Mouse (Mus musculus) heart, postnatal 0 days (tissue): ENCODE data around the gene Arhgef15. TPM values are rescaled to one million over a fixed set of nuclear protein-coding genes. Genes with fewer than 3 reads are reported as not detected.

Experiments
- ATAC-seq: fragments of 200-750 bp; cut with Nextera tagmentation; 2 replicates; pipeline ENCODE4 v1.8.0; 2017; ENCODE audit warnings: low read depth, moderate number of reproducible peaks, moderate library complexity; ENCODE audit not compliant: insufficient read depth
- DNase-seq: peaks from one replicate; pipeline ENCODE4 v3.0.0-alpha.2; 2016; ENCODE audit warnings: low spot score
- H3K27ac ChIP-seq: fragments of 300-500 bp; sonication (generic); 2 replicates; pipeline ENCODE4 v1.5.1; 2014; ENCODE audit warnings: low read depth, mild to moderate bottlenecking
- H3K27me3 ChIP-seq: fragments of 300-500 bp; sonication (generic); 2 replicates; pipeline ENCODE4 v1.6.1; 2014; ENCODE audit warnings: low read length, mixed read lengths; ENCODE audit not compliant: control insufficient read depth, insufficient read depth
- H3K36me3 ChIP-seq: fragments of 300-500 bp; sonication (generic); replicated peaks from 2 replicates; pipeline ENCODE4 v1.6.1; 2014; ENCODE audit warnings: low read length, mixed read lengths; ENCODE audit not compliant: control insufficient read depth, insufficient read depth
- H3K4me1 ChIP-seq: fragments of 300-500 bp; sonication (generic); 2 replicates; pipeline ENCODE4 v1.6.1; 2014; ENCODE audit warnings: antibody characterized with exemption; ENCODE audit not compliant: control insufficient read depth, insufficient read depth
- H3K4me2 ChIP-seq: fragments of 300-500 bp; sonication (generic); 2 replicates; pipeline ENCODE4 v1.6.1; 2014; ENCODE audit warnings: low read depth, mild to moderate bottlenecking, low read length, moderate library complexity
- H3K4me3 ChIP-seq: fragments of 300-500 bp; sonication (generic); 2 replicates; pipeline ENCODE4 v1.5.1; 2014; ENCODE audit warnings: low read depth, low read length
- H3K9ac ChIP-seq: fragments of 300-500 bp; sonication (generic); replicated peaks from 2 replicates; pipeline ENCODE4 v1.6.1; 2014; ENCODE audit warnings: low read depth, low read length, mixed read lengths
- H3K9me3 ChIP-seq: fragments of 300-500 bp; sonication (generic); replicated peaks from 2 replicates; pipeline ENCODE4 v1.6.1; 2016; ENCODE audit warnings: low read length; ENCODE audit not compliant: control insufficient read depth
- CTCF ChIP-seq: IDR thresholded peaks from 2 replicates; pipeline ENCODE4 v1.5.1; 2016; ENCODE audit warnings: antibody characterized with exemption, control low read depth, low read depth
- EP300 ChIP-seq: IDR thresholded peaks from 2 replicates; pipeline ENCODE4 v1.6.1; 2016; ENCODE audit warnings: antibody characterized with exemption, low read depth
- WGBS: fragments of 180-500 bp; shearing (Covaris S2); extraction: QIAGEN DNeasy Blood & Tissue Kit; methylation state at CpG from one replicate; pipeline ENCODE4 v1.1.7; 2014; 5-methylcytosine and 5-hydroxymethylcytosine counted together
- polyA plus RNA-seq: library from polyadenylated mRNA; unstranded; fragments of >200 nt; fragmentation: Nextera tagmentation; extraction: Ambion mirVana; gene quantifications from 2 replicates; pipeline ENCODE4 v1.2.1, GENCODE M21; 2015
- total RNA-seq: library from RNA; depleted of rRNA; stranded (reverse); fragments of >200 nt; gene quantifications from 2 replicates; pipeline ENCODE4 v1.2.3, GENCODE M21; 2014; ENCODE audit warnings: low replicate concordance

The Arhgef15 gene
- total and polyA plus RNA-seq, 2 experiments from 2014 or later: 11.6 to 19.8 TPM

GRCm38 (mm10) chr11:68994377-68994776 is 37.1 kb upstream of the Arhgef15 start:
- Histone ChIP-seq H3K4me3 (no peak overlapping the region), H3K27me3 (no peaks in the 10 kb centered on the region), H3K4me1 (no peaks in the 10 kb centered on the region), H3K9ac (no peak overlapping the region), H3K9me3 (no peaks in the 10 kb centered on the region), H3K27ac (no peak overlapping the region), H3K4me2 (no peak overlapping the region), H3K36me3 (peaks cover 83% of the 10 kb centered on the region)
- DNase-seq (no peak), ATAC-seq (no peak)
- TF ChIP-seq EP300: no peak
- peak; percentile 21; the same call in 1 of the 2 replicates for TF ChIP-seq CTCF
- 94% methylated on average over 3 of the region's 3 CpGs for WGBS

- Histone ChIP-seq H3K36me3 (peaks cover 82% of the 10 kb centered on the region), H3K9ac (no peak overlapping the region), H3K4me1 (no peaks in the 10 kb centered on the region), H3K4me3 (no peak overlapping the region), H3K9me3 (no peaks in the 10 kb centered on the region), H3K4me2 (no peak overlapping the region), H3K27ac (no peak overlapping the region), H3K27me3 (no peaks in the 10 kb centered on the region)
- no peak for TF ChIP-seq CTCF
- no peak for TF ChIP-seq EP300
- no peak for DNase-seq
- WGBS: 87% methylated on average over 7 of the region's 7 CpGs
- no peak for ATAC-seq
These were observed 35.8 kb upstream of the Arhgef15 start for GRCm38 (mm10) chr11:68993122-68993521.

GRCm38 (mm10) chr11:68988341-68988740 is 31.1 kb upstream of the Arhgef15 start:
- DNase-seq: no peak
- WGBS: 84% methylated on average over 17 of the region's 17 CpGs
- H3K4me1 ChIP-seq: no peaks in the 10 kb centered on the region

GRCm38 (mm10) chr11:68987365-68987882 is 30.1 kb upstream of the Arhgef15 start:
- peaks cover 57% of the 10 kb centered on the region for H3K36me3 ChIP-seq

More at GRCm38 (mm10) chr11:68988341-68988740, 31.1 kb upstream of the Arhgef15 start:
- Histone ChIP-seq H3K9ac (no peak overlapping the region), H3K27me3 (no peaks in the 10 kb centered on the region), H3K27ac (no peak overlapping the region), H3K9me3 (no peaks in the 10 kb centered on the region), H3K4me3 (no peak overlapping the region), H3K4me2 (no peak overlapping the region), H3K36me3 (peaks cover 65% of the 10 kb centered on the region)
- TF ChIP-seq EP300 (no peak), CTCF (no peak)
- no peak for ATAC-seq

GRCm38 (mm10) chr11:68982639-68983369 is 25.5 kb upstream of the Arhgef15 start:
- peak; percentile 68 for DNase-seq
- no peak overlapping the region for H3K4me2 ChIP-seq
- 21% methylated on average over 4 of the region's 4 CpGs for WGBS
- ATAC-seq: peak; percentile 63
- no peaks in the 10 kb centered on the region for H3K4me1 ChIP-seq
- H3K36me3 ChIP-seq: peaks cover 13% of the 10 kb centered on the region
- TF ChIP-seq CTCF: peak; percentile 92
- TF ChIP-seq EP300: no peak
- H3K27ac ChIP-seq: no peak overlapping the region
- H3K4me3 ChIP-seq: no peak overlapping the region
- no peaks in the 10 kb centered on the region for H3K27me3 ChIP-seq
- H3K9me3 ChIP-seq: no peaks in the 10 kb centered on the region
- no peak overlapping the region for H3K9ac ChIP-seq

More at GRCm38 (mm10) chr11:68987365-68987882, 30.1 kb upstream of the Arhgef15 start:
- ATAC-seq (no peak), DNase-seq (no peak)
- TF ChIP-seq CTCF (no peak), EP300 (no peak)
- H3K4me3 ChIP-seq: no peak overlapping the region
- no peak overlapping the region for H3K4me2 ChIP-seq
- H3K27ac ChIP-seq: no peak overlapping the region
- H3K27me3 ChIP-seq: no peaks in the 10 kb centered on the region
- WGBS: 81% methylated on average over 11 of the region's 11 CpGs
- no peaks in the 10 kb centered on the region for H3K9me3 ChIP-seq
- no peaks in the 10 kb centered on the region for H3K4me1 ChIP-seq
- H3K9ac ChIP-seq: no peak overlapping the region

GRCm38 (mm10) chr11:68980919-68981318 is 23.6 kb upstream of the Arhgef15 start:
- TF ChIP-seq EP300: no peak
- no peak for TF ChIP-seq CTCF
- ATAC-seq: no peak
- H3K4me1 ChIP-seq: no peaks in the 10 kb centered on the region
- no peak for DNase-seq
- 71% methylated on average over 3 of the region's 3 CpGs for WGBS
- H3K27me3 ChIP-seq: no peaks in the 10 kb centered on the region
- H3K9ac ChIP-seq: no peak overlapping the region
- no peak overlapping the region for H3K4me3 ChIP-seq
- no peaks in the 10 kb centered on the region for H3K36me3 ChIP-seq
- no peaks in the 10 kb centered on the region for H3K9me3 ChIP-seq
- H3K27ac ChIP-seq: no peak overlapping the region
- H3K4me2 ChIP-seq: no peak overlapping the region
